Mouse (Mus musculus) B cell, adult 62 days (primary cell): ENCODE results near the gene Nqo1. TPM values are rescaled to one million over a fixed set of nuclear protein-coding genes. Genes with fewer than 3 reads are reported as not detected.

Source experiments
- total RNA-seq: library from RNA; stranded (reverse); gene quantifications from 4 replicates; pipeline ENCODE4 v1.2.4, GENCODE M21; 2023

The Nqo1 gene
- total RNA-seq: not detected in 4 replicates

GRCm38 (mm10) chr8:107403038-107403781, at the start of gene Nqo1:
Gene Nqo1, minus strand, starts transcription at chr8:107403206.

GRCm38 (mm10) chr8:107435962-107436831, 33.2 kb upstream of the Nqo1 start, which contains the start of gene Wwp2:
Gene Wwp2, plus strand, starts transcription at chr8:107436365.

GRCm38 (mm10) chr8:107424597-107425229, 21.7 kb upstream of the Nqo1 start, which contains the start of gene Nob1:
Gene Nob1, minus strand, starts transcription at chr8:107425051.

Other genes starting within 250 kb of the Nqo1 start
- gene Nfat5, start 109.7 kb downstream of the Nqo1 start, total RNA-seq: 104 to 140 TPM (median 116 TPM) in 4 replicates
- gene Nob1, start 21.8 kb upstream of the Nqo1 start, total RNA-seq: 36.8 to 46.2 TPM (median 42.3 TPM) in 4 replicates
- gene Wwp2, start 33.2 kb upstream of the Nqo1 start, total RNA-seq: 132 to 148 TPM (median 136 TPM) in 4 replicates
- gene Psmd7, start 185.3 kb upstream of the Nqo1 start, total RNA-seq: 42.2 to 45.2 TPM (median 43.8 TPM) in 4 replicates